Mouse (Mus musculus) embryonic facial prominence, embryonic 11.5 days (tissue): ENCODE results near the gene Stxbp6. TPM values are rescaled to one million over a fixed set of nuclear protein-coding genes. Genes with fewer than 3 reads are reported as not detected.

Experiments used
- ATAC-seq: fragments of 200-750 bp; cut with Nextera tagmentation; replicated peaks from 2 replicates; pipeline ENCODE4 v1.8.0; 2017; ENCODE audit warnings: low read depth; ENCODE audit not compliant: insufficient number of reproducible peaks, low FRiP score, low TSS enrichment
- DNase-seq: peaks from one replicate; pipeline ENCODE4 v3.0.0-alpha.2; 2015; ENCODE audit warnings: low spot score
- H3K27ac ChIP-seq: fragments of 300-500 bp; sonication (generic); replicated peaks from 2 replicates; pipeline ENCODE4 v1.5.1; 2014; ENCODE audit warnings: mild to moderate bottlenecking, low read depth, low read length, control low read depth
- H3K27me3 ChIP-seq: fragments of 300-500 bp; sonication (generic); 2 replicates; pipeline ENCODE4 v1.6.1; 2014; ENCODE audit warnings: mild to moderate bottlenecking, low read length, moderate library complexity, mixed read lengths; ENCODE audit not compliant: control insufficient read depth, insufficient read depth
- H3K36me3 ChIP-seq: fragments of 300-500 bp; sonication (generic); replicated peaks from 2 replicates; pipeline ENCODE4 v1.6.1; 2014; ENCODE audit warnings: low read depth, mild to moderate bottlenecking, low read length, moderate library complexity, mixed read lengths; ENCODE audit not compliant: control insufficient read depth, insufficient read depth
- H3K4me1 ChIP-seq: fragments of 300-500 bp; sonication (generic); 2 replicates; pipeline ENCODE4 v1.6.1; 2014; ENCODE audit warnings: low read length, mixed read lengths; ENCODE audit not compliant: control insufficient read depth, insufficient read depth
- H3K4me2 ChIP-seq: fragments of 300-500 bp; sonication (generic); 2 replicates; pipeline ENCODE4 v1.6.1; 2014; ENCODE audit warnings: low read depth, mild to moderate bottlenecking, control low read depth, low read length, moderate library complexity
- H3K4me3 ChIP-seq: fragments of 300-500 bp; sonication (generic); 2 replicates; pipeline ENCODE4 v1.5.1; 2014; ENCODE audit warnings: low read depth, low read length, control low read depth
- H3K9ac ChIP-seq: fragments of 300-500 bp; sonication (generic); replicated peaks from 2 replicates; pipeline ENCODE4 v1.6.1; 2014; ENCODE audit warnings: mild to moderate bottlenecking, control low read depth, low read length
- H3K9me3 ChIP-seq: fragments of 300-500 bp; sonication (generic); replicated peaks from 2 replicates; pipeline ENCODE4 v1.6.1; 2016; ENCODE audit warnings: mild to moderate bottlenecking, low read length, inconsistent platforms, mixed read lengths; ENCODE audit not compliant: control insufficient read depth
- WGBS: fragments of 180-500 bp; shearing (Covaris S2); extraction: QIAGEN DNeasy Blood & Tissue Kit; methylation state at CpG from one replicate; pipeline ENCODE4 v1.1.7; 2014; 5-methylcytosine and 5-hydroxymethylcytosine counted together
- polyA plus RNA-seq: library from polyadenylated mRNA; unstranded; fragments of >200 nt; fragmentation: Nextera tagmentation; extraction: Ambion mirVana; gene quantifications from 2 replicates; pipeline ENCODE4 v1.2.1, GENCODE M21; 2014

Gene Stxbp6
- polyA plus RNA-seq, 1 experiment from 2014 or later: 8.9 TPM

DNA sequence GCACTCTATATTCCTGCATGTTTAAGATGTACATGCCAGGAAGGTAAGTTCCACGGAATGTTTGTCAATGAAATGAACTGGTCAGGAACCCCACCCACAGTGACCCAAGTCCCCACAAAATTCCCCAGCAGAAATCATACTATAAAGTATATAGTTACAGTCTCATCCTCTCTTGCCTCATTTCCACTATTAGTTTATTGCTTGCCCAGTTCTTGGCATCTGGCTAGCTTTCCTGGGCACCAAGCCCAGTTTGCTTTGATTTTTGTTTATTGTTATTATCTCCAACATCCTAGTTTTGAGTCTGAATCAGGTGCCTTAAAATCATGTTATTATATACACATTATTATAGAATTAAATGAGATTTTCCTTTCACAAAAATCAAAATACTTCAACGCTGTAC is 168.5 kb downstream of the Stxbp6 start:
- Histone ChIP-seq H3K27me3 (no peaks in the 10 kb centered on the region), H3K4me1 (no peaks in the 10 kb centered on the region), H3K9me3 (no peaks in the 10 kb centered on the region), H3K36me3 (no peaks in the 10 kb centered on the region), H3K27ac (no peak overlapping the region), H3K9ac (no peak overlapping the region), H3K4me2 (no peak overlapping the region), H3K4me3 (no peak overlapping the region)
- ATAC-seq (no peak), DNase-seq (no peak)
- 96% methylated on average over 2 of the region's 2 CpGs for WGBS

DNA sequence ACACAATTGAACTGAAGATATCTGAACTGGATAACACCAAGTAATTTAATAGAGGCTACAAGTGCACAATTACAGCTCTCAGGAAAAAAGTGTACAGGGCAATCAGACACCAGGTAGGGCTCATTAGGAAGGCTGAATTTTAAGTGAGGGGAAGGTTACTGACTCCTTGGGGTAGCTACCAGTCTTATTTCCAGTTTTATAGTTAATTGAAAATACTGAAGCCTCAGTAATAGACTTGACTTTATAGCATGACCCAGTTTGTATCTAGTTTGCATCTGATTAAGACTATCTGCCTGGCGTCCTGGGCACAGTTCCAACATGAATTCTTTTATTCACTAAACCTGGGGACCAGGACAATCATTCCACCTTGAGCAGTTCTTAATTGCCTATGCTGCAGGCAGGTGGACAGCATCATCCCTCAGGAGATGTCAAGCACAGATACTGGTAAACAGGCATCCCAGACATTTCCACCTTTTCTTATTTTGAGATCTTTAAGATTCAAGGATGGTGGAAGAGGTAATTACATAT is 171.2 kb downstream of the Stxbp6 start:
- H3K9me3 ChIP-seq: no peaks in the 10 kb centered on the region
- no peak overlapping the region for H3K4me2 ChIP-seq
- no peak overlapping the region for H3K27ac ChIP-seq
- DNase-seq: no peak
- ATAC-seq: no peak
- no peaks in the 10 kb centered on the region for H3K4me1 ChIP-seq
- H3K9ac ChIP-seq: no peak overlapping the region
- 73% methylated on average over 1 of the region's 1 CpGs for WGBS
- H3K27me3 ChIP-seq: no peaks in the 10 kb centered on the region
- H3K36me3 ChIP-seq: no peaks in the 10 kb centered on the region
- no peak overlapping the region for H3K4me3 ChIP-seq

DNA sequence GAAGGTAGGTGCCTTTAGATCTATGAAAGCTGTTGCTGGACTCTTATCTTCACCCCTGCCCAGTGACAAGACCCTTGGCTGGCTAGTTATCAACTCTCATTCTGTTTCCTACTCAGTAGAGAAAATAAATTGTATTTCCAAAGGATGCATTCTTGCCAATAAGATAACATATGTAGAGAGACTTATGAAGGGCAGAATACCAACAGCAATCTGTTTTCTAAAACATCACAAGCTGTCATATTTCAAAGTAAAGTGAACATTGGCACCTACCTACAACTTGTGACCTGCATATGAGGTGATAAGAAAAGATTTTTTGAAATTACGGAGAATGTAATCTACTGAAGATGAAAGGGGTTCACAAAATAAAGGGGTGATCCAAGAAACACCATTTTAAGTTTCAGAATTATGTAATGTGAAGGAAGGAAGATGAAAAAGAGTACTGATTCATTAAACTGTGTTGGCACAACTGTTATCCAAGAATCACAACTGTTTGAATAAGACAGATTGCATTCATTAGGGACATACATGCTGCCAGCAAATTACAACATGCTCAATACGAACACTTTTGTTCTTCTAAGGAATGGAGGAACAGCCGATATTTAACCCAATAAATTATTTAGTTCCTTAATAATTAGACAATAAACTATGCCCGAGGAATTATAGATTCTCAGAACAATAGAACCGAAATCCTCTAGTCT is 175.2 kb downstream of the Stxbp6 start:
- DNase-seq (no peak), ATAC-seq (no peak)
- Histone ChIP-seq H3K4me1 (no peaks in the 10 kb centered on the region), H3K9ac (no peak overlapping the region), H3K27me3 (no peaks in the 10 kb centered on the region), H3K4me3 (no peak overlapping the region), H3K36me3 (no peaks in the 10 kb centered on the region), H3K9me3 (no peaks in the 10 kb centered on the region), H3K27ac (no peak overlapping the region), H3K4me2 (no peak overlapping the region)
- 90% methylated on average over 5 of the region's 5 CpGs for WGBS

DNA sequence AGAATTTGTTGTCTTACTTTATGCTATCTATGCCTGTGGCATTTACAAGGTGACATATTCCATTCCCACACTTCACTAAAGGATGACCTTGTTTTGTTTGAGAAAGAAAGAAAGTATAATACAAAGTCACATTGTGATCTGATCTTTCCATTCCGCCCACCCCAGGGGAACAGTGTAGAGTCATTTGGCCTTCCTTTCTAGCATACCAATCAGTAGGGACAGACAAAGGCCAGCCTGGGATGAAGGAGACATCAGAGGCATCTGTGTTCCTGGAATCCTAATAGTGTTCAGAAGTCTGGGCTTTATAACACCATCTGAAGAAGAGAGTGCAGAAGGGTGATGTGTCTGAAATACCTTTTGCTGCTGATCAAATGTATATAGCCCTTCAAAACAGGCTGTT is 178.0 kb downstream of the Stxbp6 start:
- WGBS: 88% methylated on average over 1 of the region's 1 CpGs
- no peaks in the 10 kb centered on the region for H3K36me3 ChIP-seq
- no peak overlapping the region for H3K4me3 ChIP-seq
- H3K4me1 ChIP-seq: no peaks in the 10 kb centered on the region
- no peaks in the 10 kb centered on the region for H3K9me3 ChIP-seq
- DNase-seq: no peak
- ATAC-seq: no peak
- no peak overlapping the region for H3K9ac ChIP-seq
- H3K4me2 ChIP-seq: no peak overlapping the region
- no peak overlapping the region for H3K27ac ChIP-seq
- H3K27me3 ChIP-seq: no peaks in the 10 kb centered on the region

DNA sequence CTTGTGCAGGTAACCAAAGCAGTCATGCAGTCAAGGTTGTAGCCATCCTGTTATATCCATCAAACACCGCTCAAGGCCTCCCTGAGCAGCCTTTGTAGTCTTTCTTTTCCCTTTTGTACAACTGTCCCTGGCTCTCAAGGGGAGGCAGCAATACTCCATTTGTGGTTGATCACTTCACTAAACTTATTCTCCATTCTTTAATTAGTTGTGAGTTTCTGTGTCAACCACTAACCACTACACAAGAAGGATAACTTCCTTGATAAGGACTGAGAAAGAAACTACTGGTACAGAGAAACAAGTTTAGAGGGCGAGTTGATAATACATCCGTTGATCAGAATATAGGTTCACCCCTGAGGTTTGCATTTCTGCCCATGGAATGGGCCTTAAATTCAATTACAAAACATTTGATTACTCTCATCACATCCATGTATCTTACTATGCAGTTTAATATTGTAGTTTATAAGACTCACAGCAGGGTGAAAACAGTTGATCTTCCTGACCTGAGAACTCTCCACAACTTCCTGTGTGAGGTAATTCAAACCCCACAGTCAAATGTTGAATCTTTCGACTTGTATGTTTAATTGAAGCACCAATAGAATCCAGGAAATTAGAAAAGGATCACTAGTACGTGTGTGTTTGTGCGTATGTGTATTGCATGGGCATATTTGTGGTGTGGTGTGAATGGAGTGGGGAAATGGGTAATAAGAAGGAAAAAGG is 184.7 kb downstream of the Stxbp6 start:
- no peaks in the 10 kb centered on the region for H3K27me3 ChIP-seq
- 81% methylated on average over 6 of the region's 6 CpGs for WGBS
- no peak overlapping the region for H3K9ac ChIP-seq
- ATAC-seq: no peak
- H3K4me2 ChIP-seq: no peak overlapping the region
- no peaks in the 10 kb centered on the region for H3K9me3 ChIP-seq
- no peaks in the 10 kb centered on the region for H3K36me3 ChIP-seq
- no peak for DNase-seq
- no peak overlapping the region for H3K27ac ChIP-seq
- no peaks in the 10 kb centered on the region for H3K4me1 ChIP-seq
- H3K4me3 ChIP-seq: no peak overlapping the region

DNA sequence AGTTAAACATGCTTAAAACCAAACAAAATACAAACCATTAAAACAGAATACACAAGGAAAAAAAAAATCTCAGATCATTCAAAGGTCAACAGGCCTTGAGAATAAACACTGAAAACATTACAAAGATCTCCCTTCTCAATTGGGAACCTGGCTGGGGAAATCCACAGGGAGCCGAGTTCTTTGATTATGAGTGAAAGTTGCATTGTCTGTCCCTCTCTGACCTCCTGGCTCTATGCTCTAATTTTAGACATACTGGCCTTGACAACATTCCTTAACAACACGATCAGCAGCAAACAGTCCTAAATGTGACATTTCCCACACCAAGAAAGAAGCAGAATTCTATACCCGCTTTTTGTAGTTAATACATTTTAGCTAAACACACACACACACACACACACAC is 187.7 kb downstream of the Stxbp6 start:
- Histone ChIP-seq H3K27ac (no peak overlapping the region), H3K4me2 (no peak overlapping the region), H3K4me1 (no peaks in the 10 kb centered on the region), H3K4me3 (no peak overlapping the region), H3K27me3 (no peaks in the 10 kb centered on the region), H3K36me3 (no peaks in the 10 kb centered on the region), H3K9me3 (no peaks in the 10 kb centered on the region), H3K9ac (no peak overlapping the region)
- WGBS: 27% methylated on average over 3 of the region's 3 CpGs
- ATAC-seq: no peak
- no peak for DNase-seq

DNA sequence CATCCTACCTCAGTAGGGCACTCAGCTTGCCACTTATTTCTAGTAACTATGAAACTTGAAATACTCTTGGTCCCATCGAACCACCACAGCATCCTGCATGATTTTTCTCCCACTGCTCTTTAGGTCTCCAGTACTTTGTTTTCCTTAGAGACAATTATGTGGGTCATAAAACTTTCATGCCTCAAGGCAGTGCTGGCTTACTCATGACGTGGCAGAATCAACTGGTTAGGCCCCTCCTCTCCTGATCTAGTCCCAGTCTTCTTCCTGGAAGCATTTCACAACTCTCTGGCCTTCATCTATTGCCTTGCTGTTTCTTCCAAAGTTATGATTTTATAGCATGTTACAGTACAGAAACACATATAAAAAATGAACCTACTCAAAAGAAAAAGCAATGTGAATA is 201.8 kb downstream of the Stxbp6 start:
- Histone ChIP-seq H3K4me2 (no peak overlapping the region), H3K4me3 (no peak overlapping the region), H3K27me3 (no peaks in the 10 kb centered on the region), H3K4me1 (no peaks in the 10 kb centered on the region), H3K27ac (no peak overlapping the region), H3K9ac (no peak overlapping the region), H3K9me3 (no peaks in the 10 kb centered on the region), H3K36me3 (no peaks in the 10 kb centered on the region)
- DNase-seq (no peak), ATAC-seq (no peak)
- WGBS: 71% methylated on average over 2 of the region's 2 CpGs

DNA sequence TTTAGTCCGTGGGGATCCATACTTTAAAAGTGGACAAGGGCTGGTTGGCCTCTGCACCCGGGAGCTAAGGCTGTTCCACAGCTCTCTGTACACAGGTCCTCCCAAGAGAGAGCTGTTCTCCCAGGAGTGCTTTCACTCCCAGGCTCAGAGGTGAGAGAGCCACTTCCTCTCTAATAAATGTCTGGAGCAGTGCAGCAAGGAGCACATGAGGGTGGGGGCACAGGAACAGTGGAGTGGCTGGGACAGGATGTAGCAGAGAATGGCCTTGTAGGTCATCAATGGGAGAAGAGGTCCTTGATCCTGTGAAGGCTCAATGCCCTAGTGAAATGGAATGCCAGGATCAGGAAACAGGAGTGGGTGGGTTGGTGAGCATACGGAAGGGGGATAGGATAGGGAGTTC is 209.1 kb downstream of the Stxbp6 start:
- no peaks in the 10 kb centered on the region for H3K36me3 ChIP-seq
- no peaks in the 10 kb centered on the region for H3K27me3 ChIP-seq
- no peak overlapping the region for H3K27ac ChIP-seq
- 89% methylated on average over 3 of the region's 3 CpGs for WGBS
- no peak overlapping the region for H3K9ac ChIP-seq
- no peak overlapping the region for H3K4me2 ChIP-seq
- no peaks in the 10 kb centered on the region for H3K4me1 ChIP-seq
- ATAC-seq (no peak), DNase-seq (no peak)
- no peak overlapping the region for H3K4me3 ChIP-seq
- no peaks in the 10 kb centered on the region for H3K9me3 ChIP-seq
